Mouse (Mus musculus) heart, embryonic 15.5 days (tissue): Measurements from ENCODE around the gene Filip1. TPM values are rescaled to one million over a fixed set of nuclear protein-coding genes. Genes with fewer than 3 reads are reported as not detected.
A peak's percentile ranks its signal among the peaks of the same experiment; 100 is the strongest.

Experiments
- ATAC-seq: fragments of 200-750 bp; cut with Nextera tagmentation; replicated peaks from 2 replicates; pipeline ENCODE4 v1.8.0; 2017; ENCODE audit warnings: low read depth, moderate TSS enrichment; ENCODE audit not compliant: insufficient number of reproducible peaks, insufficient read depth, low FRiP score
- H3K27ac ChIP-seq: fragments of 300-500 bp; sonication (generic); 2 replicates; pipeline ENCODE4 v1.5.1; 2015; ENCODE audit warnings: mild to moderate bottlenecking, inconsistent platforms
- H3K27me3 ChIP-seq: fragments of 300-500 bp; sonication (generic); 2 replicates; pipeline ENCODE4 v1.6.1; 2015; ENCODE audit warnings: inconsistent platforms
- H3K36me3 ChIP-seq: fragments of 300-500 bp; sonication (generic); 2 replicates; pipeline ENCODE4 v1.6.1; 2015; ENCODE audit warnings: mild to moderate bottlenecking, inconsistent platforms
- H3K4me1 ChIP-seq: fragments of 300-500 bp; sonication (generic); replicated peaks from 2 replicates; pipeline ENCODE4 v1.6.1; 2015; ENCODE audit warnings: inconsistent platforms
- H3K4me2 ChIP-seq: fragments of 300-500 bp; sonication (generic); 2 replicates; pipeline ENCODE4 v1.6.1; 2015; ENCODE audit warnings: inconsistent platforms, mild to moderate bottlenecking, moderate library complexity
- H3K4me3 ChIP-seq: fragments of 300-500 bp; sonication (generic); 2 replicates; pipeline ENCODE4 v1.5.1; 2015; ENCODE audit warnings: mild to moderate bottlenecking, inconsistent platforms
- H3K9ac ChIP-seq: fragments of 300-500 bp; sonication (generic); 2 replicates; pipeline ENCODE4 v1.6.1; 2015; ENCODE audit warnings: mild to moderate bottlenecking, inconsistent platforms
- H3K9me3 ChIP-seq: fragments of 300-500 bp; sonication (generic); replicated peaks from 2 replicates; pipeline ENCODE4 v1.6.1; 2016; ENCODE audit warnings: inconsistent platforms
- whole genome bisulfite sequencing: fragments of 180-500 bp; shearing (Covaris S2); methylation state at CpG from one replicate; pipeline ENCODE4 v1.1.7; 2015; ENCODE audit warnings: mixed read lengths; 5-methylcytosine and 5-hydroxymethylcytosine counted together
- polyA plus RNA-seq: library from polyadenylated mRNA; unstranded; fragments of >200 nt; fragmentation: Nextera tagmentation; extraction: Ambion mirVana; gene quantifications from 2 replicates; pipeline ENCODE4 v1.2.1, GENCODE M21; 2015

Gene Filip1
- polyA plus RNA-seq, 1 experiment from 2014 or later, result 36.6 TPM

GRCm38 (mm10) chr9:79823856-79824255 is 188.8 kb downstream of the Filip1 start:
- Histone ChIP-seq H3K4me2 (no peak overlapping the region), H3K9ac (no peak overlapping the region), H3K4me1 (0 out of 2 replicates have a peak, but pooled peaks cover 3% of the 10 kb centered on the region), H3K27ac (no peak overlapping the region), H3K27me3 (no peaks in the 10 kb centered on the region), H3K9me3 (no peaks in the 10 kb centered on the region), H3K36me3 (peaks cover 16% of the 10 kb centered on the region), H3K4me3 (no peak overlapping the region)
- WGBS, result 81% methylated on average over 2 of the region's 2 CpGs
- ATAC-seq, result no peak

- Histone ChIP-seq H3K4me1 (0 out of 2 replicates have a peak, but pooled peaks cover 3% of the 10 kb centered on the region), H3K4me2 (no peak overlapping the region), H3K36me3 (peaks cover 21% of the 10 kb centered on the region), H3K27ac (no peak overlapping the region), H3K4me3 (no peak overlapping the region), H3K9ac (no peak overlapping the region), H3K9me3 (no peaks in the 10 kb centered on the region), H3K27me3 (no peaks in the 10 kb centered on the region)
- no peak for ATAC-seq
- WGBS, result 85% methylated on average over 4 of the region's 4 CpGs
Measured at GRCm38 (mm10) chr9:79823438-79823837, 189.2 kb downstream of the Filip1 start.

- Histone ChIP-seq H3K27me3 (no peaks in the 10 kb centered on the region), H3K4me2 (no peak overlapping the region), H3K4me3 (no peak overlapping the region), H3K4me1 (0 out of 2 replicates have a peak, but pooled peaks cover 3% of the 10 kb centered on the region), H3K27ac (no peak overlapping the region), H3K9me3 (no peaks in the 10 kb centered on the region), H3K36me3 (peaks cover 45% of the 10 kb centered on the region), H3K9ac (no peak overlapping the region)
- WGBS, result 78% methylated on average over 5 of the region's 5 CpGs
- no peak for ATAC-seq
Measured at GRCm38 (mm10) chr9:79816464-79816863, 196.2 kb downstream of the Filip1 start.

- Histone ChIP-seq H3K4me2 (no peak overlapping the region), H3K27ac (no peak overlapping the region), H3K4me3 (no peak overlapping the region), H3K9me3 (no peaks in the 10 kb centered on the region), H3K4me1 (no peaks in the 10 kb centered on the region), H3K27me3 (no peaks in the 10 kb centered on the region), H3K36me3 (peaks cover 45% of the 10 kb centered on the region), H3K9ac (no peak overlapping the region)
- WGBS, result 84% methylated on average over 11 of the region's 11 CpGs
- ATAC-seq, result no peak
Measured at GRCm38 (mm10) chr9:79816013-79816412, 196.6 kb downstream of the Filip1 start.

GRCm38 (mm10) chr9:79814592-79814991 is 198.1 kb downstream of the Filip1 start:
- Histone ChIP-seq H3K4me1 (no peaks in the 10 kb centered on the region; the same call in 1 of the 2 replicates), H3K9ac (no peak overlapping the region), H3K27ac (no peak overlapping the region), H3K36me3 (peaks cover 36% of the 10 kb centered on the region), H3K27me3 (no peaks in the 10 kb centered on the region), H3K4me2 (no peak overlapping the region), H3K9me3 (no peaks in the 10 kb centered on the region), H3K4me3 (no peak overlapping the region)
- 86% methylated on average over 4 of the region's 4 CpGs for WGBS
- no peak for ATAC-seq

- H3K4me1 ChIP-seq, result peaks cover 7% of the 10 kb centered on the region
- H3K27me3 ChIP-seq, result no peaks in the 10 kb centered on the region
- no peak overlapping the region for H3K4me2 ChIP-seq
- WGBS, result 75% methylated on average over 10 of the region's 11 CpGs
- peaks cover 15% of the 10 kb centered on the region for H3K36me3 ChIP-seq
- H3K4me3 ChIP-seq, result no peak overlapping the region
- no peak for ATAC-seq
- no peaks in the 10 kb centered on the region for H3K9me3 ChIP-seq
- H3K9ac ChIP-seq, result no peak overlapping the region
- H3K27ac ChIP-seq, result no peak overlapping the region
Measured at GRCm38 (mm10) chr9:79810969-79811902, 201.4 kb downstream of the Filip1 start.

- Histone ChIP-seq H3K4me1 (peaks cover 7% of the 10 kb centered on the region), H3K9ac (no peak overlapping the region), H3K9me3 (no peaks in the 10 kb centered on the region), H3K4me2 (no peak overlapping the region), H3K27me3 (no peaks in the 10 kb centered on the region), H3K4me3 (no peak overlapping the region), H3K36me3 (peaks cover 12% of the 10 kb centered on the region), H3K27ac (no peak overlapping the region)
- WGBS, result 76% methylated on average over 3 of the region's 3 CpGs
- ATAC-seq, result no peak
Measured at GRCm38 (mm10) chr9:79810534-79810933, 202.1 kb downstream of the Filip1 start.

GRCm38 (mm10) chr9:79809411-79809810 is 203.2 kb downstream of the Filip1 start:
- H3K27ac ChIP-seq, result no peak overlapping the region
- H3K4me2 ChIP-seq, result no peak overlapping the region
- H3K9me3 ChIP-seq, result no peaks in the 10 kb centered on the region
- no peak overlapping the region for H3K9ac ChIP-seq
- ATAC-seq, result no peak
- peaks cover 11% of the 10 kb centered on the region for H3K36me3 ChIP-seq
- H3K4me3 ChIP-seq, result no peak overlapping the region
- 56% methylated on average over 6 of the region's 6 CpGs for WGBS
- H3K4me1 ChIP-seq, result peaks cover 7% of the 10 kb centered on the region
- H3K27me3 ChIP-seq, result no peaks in the 10 kb centered on the region

- H3K27ac ChIP-seq, result peak overlapping the region; percentile 36; the same call in 1 of the 2 replicates
- no peaks in the 10 kb centered on the region for H3K9me3 ChIP-seq
- H3K36me3 ChIP-seq, result no peaks in the 10 kb centered on the region; the same call in 1 of the 2 replicates
- H3K4me3 ChIP-seq, result no peak overlapping the region
- no peak for ATAC-seq
- WGBS, result 39% methylated on average over 4 of the region's 4 CpGs
- peaks cover 7% of the 10 kb centered on the region for H3K4me1 ChIP-seq
- H3K27me3 ChIP-seq, result no peaks in the 10 kb centered on the region
- no peak overlapping the region for H3K9ac ChIP-seq
- no peak overlapping the region for H3K4me2 ChIP-seq
Measured at GRCm38 (mm10) chr9:79807178-79807577, 205.5 kb downstream of the Filip1 start.

- H3K4me2 ChIP-seq, result no peak overlapping the region
- no peaks in the 10 kb centered on the region for H3K9me3 ChIP-seq
- ATAC-seq, result no peak
- H3K27me3 ChIP-seq, result no peaks in the 10 kb centered on the region
- H3K4me1 ChIP-seq, result peaks cover 7% of the 10 kb centered on the region
- no peaks in the 10 kb centered on the region; the same call in 1 of the 2 replicates for H3K36me3 ChIP-seq
- no peak overlapping the region for H3K27ac ChIP-seq
- H3K9ac ChIP-seq, result no peak overlapping the region
- whole genome bisulfite sequencing, result 47% methylated on average over 12 of the region's 12 CpGs
- H3K4me3 ChIP-seq, result no peak overlapping the region
Measured at GRCm38 (mm10) chr9:79806317-79807075, 206.2 kb downstream of the Filip1 start.

- Histone ChIP-seq H3K9me3 (no peaks in the 10 kb centered on the region), H3K27me3 (no peaks in the 10 kb centered on the region), H3K9ac (no peak overlapping the region), H3K4me3 (no peak overlapping the region), H3K27ac (no peak overlapping the region), H3K36me3 (no peaks in the 10 kb centered on the region; the same call in 1 of the 2 replicates), H3K4me1 (peaks cover 7% of the 10 kb centered on the region), H3K4me2 (no peak overlapping the region)
- ATAC-seq, result no peak
- WGBS, result 92% methylated on average over 10 of the region's 10 CpGs
Measured at GRCm38 (mm10) chr9:79805426-79805825, 207.2 kb downstream of the Filip1 start.
